Mouse (Mus musculus): ENCODE measurements around the gene Pex10. TPM values are rescaled to one million over a fixed set of nuclear protein-coding genes. Genes with fewer than 3 reads are reported as not detected.

Gene Pex10
- polyA plus RNA-seq, 1 experiment = 3.1 TPM

DNA sequence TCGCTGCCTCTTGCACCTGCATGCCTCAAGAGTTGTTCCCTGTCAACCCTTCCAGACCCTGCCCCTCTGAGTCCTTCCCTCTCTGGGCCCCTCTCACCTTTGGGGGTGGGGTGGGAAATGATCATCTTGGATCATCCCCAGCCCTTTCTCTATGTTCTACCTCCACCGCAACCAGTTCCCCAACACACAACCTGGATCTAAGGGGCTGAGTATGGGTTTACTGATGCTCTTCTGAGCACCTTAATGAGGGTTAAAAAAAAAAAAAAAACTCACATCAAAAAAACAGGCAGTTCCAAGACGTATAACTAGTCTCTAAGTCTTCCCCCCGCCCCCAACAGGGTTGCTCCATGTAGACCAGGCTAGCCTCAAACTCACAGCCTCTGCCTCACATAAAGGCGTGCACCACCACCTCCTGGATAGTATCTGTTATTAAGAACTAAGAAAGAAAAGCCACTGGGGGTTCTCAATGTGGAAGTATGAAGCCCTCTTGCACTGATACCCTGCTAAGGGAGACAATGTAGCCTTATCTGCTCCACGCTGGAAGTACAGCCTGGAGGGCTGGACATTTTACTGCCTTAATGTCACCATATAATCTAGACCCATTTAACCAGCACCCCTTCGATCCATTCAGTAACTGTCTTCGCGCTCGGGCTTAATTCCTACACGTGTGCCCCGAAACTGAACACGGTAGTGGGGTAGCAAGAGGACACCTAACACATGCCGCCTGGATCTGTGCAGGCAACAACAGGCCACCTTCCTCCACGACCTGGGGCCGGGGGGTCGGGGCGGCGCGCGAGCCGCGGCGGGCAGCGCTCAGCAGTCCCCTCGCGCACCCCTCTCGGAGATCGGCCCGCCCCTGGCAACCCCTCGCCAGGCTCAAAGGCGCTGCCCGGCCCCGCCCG, 18.6 kb downstream of the Pex10 start:
- no peak for TF ChIP-seq CTCF (IDR thresholded peaks at IDR 0.05; ENCODE audit: control insufficient read depth, insufficient read depth, insufficient replicate concordance, low read depth, low read length)
- TF ChIP-seq POLR2A (IDR thresholded peaks at IDR 0.05; ENCODE audit: control insufficient read depth, low read depth, low read length) = no peak
- Histone ChIP-seq H3K27me3 (ENCODE audit: control insufficient read depth, insufficient read depth, low read length) (no peaks in the 10 kb centered on the region; the same call in 1 of the 2 replicates), H3K4me3 (ENCODE audit: control insufficient read depth, low read depth, low read length) (peak overlapping the region; percentile 91), H3K4me1 (ENCODE audit: control insufficient read depth, insufficient read depth, low read length) (peaks cover 5% of the 10 kb centered on the region), H3K36me3 (ENCODE audit: control insufficient read depth, insufficient read depth, low read length) (peaks cover 2% of the 10 kb centered on the region), H3K27ac (ENCODE audit: control insufficient read depth, insufficient read depth, low read depth, low read length) (peak overlapping the region; percentile 88)

DNA sequence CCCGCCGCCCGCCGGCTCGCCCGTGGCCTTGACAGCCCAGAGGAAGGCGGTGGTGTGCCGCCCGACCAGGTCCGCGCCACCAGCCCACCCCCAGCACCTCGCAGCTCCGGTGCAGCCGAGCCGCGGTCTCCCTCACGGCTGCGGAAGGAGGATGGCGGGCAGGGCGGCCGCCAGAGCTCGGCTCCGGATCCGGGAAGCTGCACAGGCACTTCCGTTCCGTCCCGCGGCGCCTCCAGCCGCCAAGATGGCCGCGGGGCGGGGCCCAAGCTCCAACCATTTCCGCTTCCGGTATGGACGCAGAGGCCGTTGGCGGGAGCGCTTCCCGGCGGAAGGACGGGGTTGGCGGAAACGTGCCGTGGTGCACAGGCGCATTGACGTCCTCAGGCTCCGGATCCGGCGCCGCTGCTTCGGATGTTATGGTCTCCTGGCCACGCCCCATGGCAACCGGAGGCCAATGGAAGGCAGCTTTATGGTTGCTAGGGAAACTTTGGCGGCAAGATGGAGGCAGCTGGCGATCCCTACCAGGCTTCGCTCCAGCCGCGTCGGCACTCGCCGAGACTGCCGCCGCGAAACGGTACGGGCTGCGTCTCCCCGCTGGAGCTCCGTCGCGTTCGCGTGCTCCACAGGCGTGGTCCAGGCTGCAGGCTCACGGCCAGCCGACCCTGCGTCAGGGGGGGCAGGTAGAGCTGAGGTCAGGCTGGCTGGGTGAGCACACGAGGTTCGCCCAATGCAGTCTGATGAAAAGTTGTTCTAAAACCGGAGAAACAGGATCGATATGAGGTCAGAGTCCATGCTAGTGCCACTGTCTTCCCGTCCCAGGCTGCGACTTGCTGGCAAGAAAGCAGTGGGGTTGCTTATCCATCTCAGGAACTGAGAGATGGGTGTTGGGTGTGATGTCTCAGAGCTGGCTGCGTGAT, 19.6 kb downstream of the Pex10 start, which contains the start of the genes Rer1 and Morn1:
Gene Rer1, minus strand, starts transcription at position 275 of the 917 bp plus-strand sequence.
Gene Morn1, plus strand, starts transcription at position 470 of the 917 bp plus-strand sequence.
- peak within 1 kb of the TSS; percentile 88 for H3K27ac ChIP-seq (ENCODE audit: control insufficient read depth, insufficient read depth, low read depth, low read length)
- peaks cover 5% of the 10 kb centered on the region for H3K4me1 ChIP-seq (ENCODE audit: control insufficient read depth, insufficient read depth, low read length)
- peaks cover 2% of the 10 kb centered on the region for H3K36me3 ChIP-seq (ENCODE audit: control insufficient read depth, insufficient read depth, low read length)
- H3K27me3 ChIP-seq (ENCODE audit: control insufficient read depth, insufficient read depth, low read length) = no peaks in the 10 kb centered on the region; the same call in 1 of the 2 replicates
- H3K4me3 ChIP-seq (ENCODE audit: control insufficient read depth, low read depth, low read length) = peak within 1 kb of the TSS; percentile 91
- TF ChIP-seq POLR2A (IDR thresholded peaks at IDR 0.05; ENCODE audit: control insufficient read depth, low read depth, low read length) = peak; percentile 76
- TF ChIP-seq CTCF (IDR thresholded peaks at IDR 0.05; ENCODE audit: control insufficient read depth, insufficient read depth, insufficient replicate concordance, low read depth, low read length) = no peak

DNA sequence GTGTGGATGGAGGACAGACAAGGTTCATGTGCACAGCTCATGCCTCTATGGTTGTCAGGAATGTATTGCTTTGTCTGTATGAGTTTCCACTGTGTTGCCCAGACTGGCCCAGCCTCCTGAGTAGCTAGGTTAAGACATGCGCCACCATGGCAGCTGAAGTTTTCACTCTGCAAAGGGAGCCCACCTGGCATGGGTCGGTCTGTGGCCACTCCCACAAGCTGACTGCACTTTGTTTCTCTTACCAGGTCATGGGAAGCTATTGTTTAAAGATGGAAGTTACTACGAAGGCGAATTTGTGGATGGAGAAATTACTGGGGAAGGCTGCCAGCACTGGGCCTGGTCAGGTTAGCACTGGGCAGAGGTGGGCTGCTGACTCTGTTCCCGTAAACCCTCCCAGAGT, 22.4 kb downstream of the Pex10 start:
- Histone ChIP-seq H3K4me3 (ENCODE audit: control insufficient read depth, low read depth, low read length) (no peak overlapping the region), H3K27me3 (ENCODE audit: control insufficient read depth, insufficient read depth, low read length) (no peaks in the 10 kb centered on the region; the same call in 1 of the 2 replicates), H3K4me1 (ENCODE audit: control insufficient read depth, insufficient read depth, low read length) (peaks cover 5% of the 10 kb centered on the region), H3K36me3 (ENCODE audit: control insufficient read depth, insufficient read depth, low read length) (peaks cover 2% of the 10 kb centered on the region), H3K27ac (ENCODE audit: control insufficient read depth, insufficient read depth, low read depth, low read length) (no peak overlapping the region)
- TF ChIP-seq POLR2A (IDR thresholded peaks at IDR 0.05; ENCODE audit: control insufficient read depth, low read depth, low read length) (no peak), CTCF (IDR thresholded peaks at IDR 0.05; ENCODE audit: control insufficient read depth, insufficient read depth, insufficient replicate concordance, low read depth, low read length) (no peak)

DNA sequence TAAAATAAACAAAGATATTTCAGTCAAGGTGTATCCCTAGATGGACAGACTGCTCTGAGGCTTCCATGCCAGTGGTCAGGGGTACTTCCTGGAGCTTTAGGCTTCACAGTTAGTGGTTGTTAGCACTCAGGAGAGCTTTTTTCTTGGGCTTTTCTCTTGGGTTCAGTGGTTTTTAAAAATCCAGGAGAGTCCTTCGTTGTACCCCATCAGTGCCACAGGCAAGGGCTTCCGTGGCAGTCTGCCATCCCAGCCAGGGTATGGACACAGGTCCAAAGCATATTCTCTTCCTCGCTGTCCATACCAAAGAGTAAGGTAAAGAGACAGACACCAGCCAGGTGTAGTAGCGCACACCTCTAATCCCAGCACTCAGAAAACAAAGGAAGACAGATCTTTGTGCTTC, 23.3 kb downstream of the Pex10 start:
- TF ChIP-seq CTCF (IDR thresholded peaks at IDR 0.05; ENCODE audit: control insufficient read depth, insufficient read depth, insufficient replicate concordance, low read depth, low read length) (no peak), POLR2A (IDR thresholded peaks at IDR 0.05; ENCODE audit: control insufficient read depth, low read depth, low read length) (no peak)
- no peaks in the 10 kb centered on the region; the same call in 1 of the 2 replicates for H3K27me3 ChIP-seq (ENCODE audit: control insufficient read depth, insufficient read depth, low read length)
- no peak overlapping the region for H3K4me3 ChIP-seq (ENCODE audit: control insufficient read depth, low read depth, low read length)
- peaks cover under 1% of the 10 kb centered on the region for H3K4me1 ChIP-seq (ENCODE audit: control insufficient read depth, insufficient read depth, low read length)
- no peak overlapping the region for H3K27ac ChIP-seq (ENCODE audit: control insufficient read depth, insufficient read depth, low read depth, low read length)
- H3K36me3 ChIP-seq (ENCODE audit: control insufficient read depth, insufficient read depth, low read length) = peaks cover 2% of the 10 kb centered on the region

DNA sequence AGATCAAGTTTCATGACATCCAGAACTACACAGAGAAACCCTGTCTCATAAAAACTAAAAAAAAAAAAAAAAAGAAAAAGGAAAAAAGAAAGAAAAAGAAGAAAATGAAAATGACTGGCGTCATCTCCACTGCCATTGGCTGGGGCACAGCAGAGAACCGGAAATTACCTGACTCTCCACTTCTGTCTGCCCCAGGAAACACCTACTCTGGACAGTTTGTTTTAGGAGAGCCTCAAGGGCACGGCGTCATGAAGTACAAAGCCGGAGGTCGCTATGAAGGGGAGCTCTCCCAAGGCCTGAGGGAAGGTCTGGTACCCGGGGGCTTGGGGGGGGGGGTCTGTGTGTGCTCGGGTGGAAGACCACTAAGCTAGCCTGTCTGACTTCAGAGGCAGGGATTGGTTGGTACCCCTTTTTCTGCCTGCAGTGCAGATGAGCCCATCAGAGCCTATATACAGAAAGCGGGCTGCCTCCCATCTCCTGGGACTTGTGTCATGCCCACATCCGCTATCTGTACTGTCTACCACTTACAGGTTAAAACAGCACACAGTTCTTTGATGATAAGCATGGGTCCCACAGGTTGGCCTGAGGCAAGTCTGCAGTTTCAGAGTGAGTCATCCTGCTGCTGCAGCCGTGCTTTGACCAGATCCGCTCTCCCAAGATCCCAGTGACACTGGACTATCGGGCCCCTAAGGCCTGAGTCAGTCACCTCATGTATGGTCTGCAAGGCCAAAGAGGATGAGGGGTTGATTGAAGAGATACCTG, 24.1 kb downstream of the Pex10 start:
- Histone ChIP-seq H3K36me3 (ENCODE audit: control insufficient read depth, insufficient read depth, low read length) (peaks cover 2% of the 10 kb centered on the region), H3K27me3 (ENCODE audit: control insufficient read depth, insufficient read depth, low read length) (no peaks in the 10 kb centered on the region), H3K4me3 (ENCODE audit: control insufficient read depth, low read depth, low read length) (no peak overlapping the region), H3K27ac (ENCODE audit: control insufficient read depth, insufficient read depth, low read depth, low read length) (no peak overlapping the region), H3K4me1 (ENCODE audit: control insufficient read depth, insufficient read depth, low read length) (no peaks in the 10 kb centered on the region; the same call in 1 of the 2 replicates)
- no peak for TF ChIP-seq POLR2A (IDR thresholded peaks at IDR 0.05; ENCODE audit: control insufficient read depth, low read depth, low read length)
- TF ChIP-seq CTCF (IDR thresholded peaks at IDR 0.05; ENCODE audit: control insufficient read depth, insufficient read depth, insufficient replicate concordance, low read depth, low read length) = no peak

DNA sequence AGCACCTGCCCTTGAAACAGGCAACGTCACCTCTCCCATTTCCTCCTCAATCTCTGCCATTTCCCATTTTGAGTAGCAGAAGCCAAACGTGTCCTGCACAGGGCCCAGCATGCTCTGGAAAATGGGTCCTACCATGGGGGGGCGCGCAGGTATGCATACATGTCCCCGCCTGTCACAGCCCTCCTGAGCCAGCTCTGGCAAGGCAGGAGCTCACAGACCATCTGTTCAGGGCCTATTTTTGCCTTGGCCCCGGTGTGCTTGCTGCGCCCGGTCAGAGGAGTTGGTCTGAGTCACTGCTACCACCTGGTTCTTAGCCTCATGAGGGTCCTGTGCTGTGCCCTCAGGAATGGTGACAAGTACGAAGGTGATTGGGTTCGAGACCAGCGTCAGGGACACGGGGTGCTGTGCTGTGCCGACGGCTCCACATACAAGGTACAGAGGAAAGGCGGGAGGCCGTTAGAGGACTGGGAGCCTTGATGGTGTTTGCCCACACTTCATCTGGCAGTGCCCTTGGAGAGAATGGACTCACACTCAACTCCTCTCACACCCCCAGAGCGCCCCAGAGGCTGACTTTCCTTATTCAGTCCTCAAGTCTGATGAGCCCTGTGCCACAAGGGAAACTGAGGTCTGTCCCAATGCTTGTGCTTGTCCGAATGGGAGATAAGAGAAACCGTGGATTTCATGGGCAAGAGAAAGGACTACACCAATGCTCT, 26.1 kb downstream of the Pex10 start:
- TF ChIP-seq CTCF (IDR thresholded peaks at IDR 0.05; ENCODE audit: control insufficient read depth, insufficient read depth, insufficient replicate concordance, low read depth, low read length) (no peak), POLR2A (IDR thresholded peaks at IDR 0.05; ENCODE audit: control insufficient read depth, low read depth, low read length) (no peak)
- Histone ChIP-seq H3K36me3 (ENCODE audit: control insufficient read depth, insufficient read depth, low read length) (peaks cover 2% of the 10 kb centered on the region), H3K27me3 (ENCODE audit: control insufficient read depth, insufficient read depth, low read length) (no peaks in the 10 kb centered on the region), H3K27ac (ENCODE audit: control insufficient read depth, insufficient read depth, low read depth, low read length) (no peak overlapping the region), H3K4me3 (ENCODE audit: control insufficient read depth, low read depth, low read length) (no peak overlapping the region), H3K4me1 (ENCODE audit: control insufficient read depth, insufficient read depth, low read length) (no peaks in the 10 kb centered on the region; the same call in 1 of the 2 replicates)
